Mouse (Mus musculus) bone marrow macrophage, adult 2 months (primary cell): ENCODE measurements at regions not wholly inside any gene's neighbourhood (a gene's known extent, or its start where the extent isn't known, plus 50 kb on each side); places are given as distances from the start of the nearest gene placed in this dataset.

Source experiments
- H3K27ac ChIP-seq: 2 replicates; pipeline ENCODE4 v1.5.1; 2012; ENCODE audit warnings: low read depth, low read length; ENCODE audit not compliant: insufficient read depth
- H3K4me1 ChIP-seq: 2 replicates; pipeline ENCODE4 v1.6.1; 2012; ENCODE audit warnings: low read length; ENCODE audit not compliant: control insufficient read depth, insufficient read depth
- H3K4me3 ChIP-seq: 2 replicates; pipeline ENCODE4 v1.5.1; 2012; ENCODE audit warnings: mild to moderate bottlenecking, low read length, moderate library complexity; ENCODE audit not compliant: insufficient read depth
- CTCF ChIP-seq: IDR thresholded peaks from 2 replicates; pipeline ENCODE4 v1.5.1; 2012; ENCODE audit warnings: low read depth, mild to moderate bottlenecking, low read length, moderate library complexity
- POLR2A ChIP-seq: IDR thresholded peaks from 2 replicates; pipeline ENCODE4 v1.6.1; 2012; ENCODE audit warnings: mild to moderate bottlenecking, low read depth, low read length, borderline replicate concordance

DNA sequence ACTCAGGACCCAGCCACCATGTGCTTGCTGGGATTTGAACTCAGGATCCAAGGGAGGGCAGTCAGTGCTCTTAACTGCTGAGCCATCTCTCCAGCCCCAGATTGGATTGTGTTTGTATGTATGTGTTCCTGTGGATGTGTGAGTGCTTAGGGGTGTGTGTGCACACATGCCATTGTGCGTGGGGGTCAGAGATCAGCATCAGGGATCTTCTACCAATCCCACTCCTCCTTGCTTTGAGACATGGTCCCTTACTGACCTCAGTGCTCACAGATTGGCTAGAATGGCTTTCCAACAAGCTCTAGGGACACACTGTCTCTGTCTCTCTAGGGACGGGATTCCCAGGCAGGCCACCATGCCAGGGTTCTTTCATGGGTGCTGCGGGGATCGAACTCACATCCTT, 83.1 kb upstream of the Cpsf6 start:
- Histone ChIP-seq H3K4me3 (no peak overlapping the region), H3K4me1 (0 out of 2 replicates have a peak, but pooled peaks cover 2% of the 10 kb centered on the region), H3K27ac (no peak overlapping the region)
- no peak for TF ChIP-seq CTCF

DNA sequence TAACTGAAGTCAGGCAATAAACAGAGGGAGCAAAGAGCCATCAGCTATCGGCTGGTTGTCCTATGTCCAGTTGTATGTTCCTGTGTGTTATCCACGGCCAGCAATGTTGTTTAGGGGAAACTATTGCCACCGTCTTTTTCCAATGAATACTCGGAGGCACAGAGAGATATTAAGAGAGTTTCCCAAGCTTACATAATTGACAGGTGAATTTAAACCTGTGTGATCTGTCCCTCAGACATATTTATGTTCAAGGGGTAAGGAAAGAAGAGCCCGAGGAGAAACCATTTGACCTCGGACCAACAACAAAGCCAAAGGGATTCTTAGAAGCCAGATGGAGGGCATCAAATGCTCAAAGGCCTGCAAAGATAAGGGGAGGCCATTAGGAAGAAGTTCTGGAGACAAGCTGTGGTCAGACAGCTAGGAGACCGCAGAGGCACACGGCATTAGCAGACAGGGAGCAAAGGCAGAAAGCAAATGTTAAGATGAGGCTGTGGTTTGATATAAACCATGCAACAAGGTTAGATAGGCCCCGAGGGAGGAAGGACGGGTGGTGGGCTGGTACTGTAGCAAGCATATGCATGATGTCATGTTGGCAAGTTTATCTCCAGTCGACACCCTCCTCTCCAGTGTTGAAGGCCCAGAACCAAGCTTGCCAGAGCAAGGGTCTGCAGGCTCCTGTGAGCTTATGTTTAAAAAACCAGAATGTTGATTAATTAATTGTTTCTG, 82.1 kb upstream of the Cpsf6 start:
- no peak for TF ChIP-seq CTCF
- no peak for TF ChIP-seq POLR2A
- 0 out of 2 replicates have a peak, but pooled peaks cover 2% of the 10 kb centered on the region for H3K4me1 ChIP-seq
- H3K27ac ChIP-seq, result no peak overlapping the region
- H3K4me3 ChIP-seq, result no peak overlapping the region

DNA sequence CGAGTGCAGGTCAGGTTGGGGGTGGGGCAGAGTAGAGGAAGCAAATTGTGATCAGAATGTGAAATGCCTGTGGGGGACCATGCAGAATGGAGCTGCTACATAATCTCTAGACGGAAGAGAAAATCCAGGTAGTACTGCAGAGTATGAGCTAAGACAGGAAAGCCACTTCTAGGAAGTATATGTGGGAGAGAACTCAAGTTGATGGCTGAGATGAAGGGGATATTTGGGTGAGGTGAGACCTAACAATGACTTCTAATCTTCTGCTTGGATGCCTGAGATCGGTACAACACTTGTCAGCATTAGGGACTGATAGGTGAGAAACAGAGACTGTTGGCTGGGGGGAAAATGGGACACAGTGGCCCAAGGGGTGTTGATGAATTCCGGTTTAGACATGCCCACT, 81.4 kb upstream of the Cpsf6 start:
- no peak overlapping the region for H3K27ac ChIP-seq
- H3K4me3 ChIP-seq, result no peak overlapping the region
- TF ChIP-seq POLR2A (no peak), CTCF (no peak)
- no peaks in the 10 kb centered on the region for H3K4me1 ChIP-seq

DNA sequence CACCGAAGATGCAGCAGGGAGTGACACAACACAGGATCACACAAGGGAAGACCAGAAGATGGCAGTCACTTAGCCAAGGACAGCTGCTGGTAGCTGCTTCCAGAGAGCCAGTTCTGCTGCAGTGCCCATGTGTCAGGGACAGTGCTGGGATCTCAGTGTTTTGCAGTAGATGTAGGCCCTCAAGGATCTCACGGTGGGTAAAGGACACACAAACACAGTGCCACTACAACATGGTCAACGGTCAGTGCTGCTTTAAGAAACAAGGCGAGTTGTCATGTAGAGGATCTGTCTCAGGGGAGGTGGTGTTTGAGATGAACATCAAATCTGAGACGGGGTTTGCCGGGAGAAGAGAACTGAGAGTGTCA, 80.5 kb upstream of the Cpsf6 start:
- no peak overlapping the region for H3K27ac ChIP-seq
- H3K4me3 ChIP-seq, result no peak overlapping the region
- no peaks in the 10 kb centered on the region for H3K4me1 ChIP-seq
- TF ChIP-seq CTCF (no peak), POLR2A (no peak)

DNA sequence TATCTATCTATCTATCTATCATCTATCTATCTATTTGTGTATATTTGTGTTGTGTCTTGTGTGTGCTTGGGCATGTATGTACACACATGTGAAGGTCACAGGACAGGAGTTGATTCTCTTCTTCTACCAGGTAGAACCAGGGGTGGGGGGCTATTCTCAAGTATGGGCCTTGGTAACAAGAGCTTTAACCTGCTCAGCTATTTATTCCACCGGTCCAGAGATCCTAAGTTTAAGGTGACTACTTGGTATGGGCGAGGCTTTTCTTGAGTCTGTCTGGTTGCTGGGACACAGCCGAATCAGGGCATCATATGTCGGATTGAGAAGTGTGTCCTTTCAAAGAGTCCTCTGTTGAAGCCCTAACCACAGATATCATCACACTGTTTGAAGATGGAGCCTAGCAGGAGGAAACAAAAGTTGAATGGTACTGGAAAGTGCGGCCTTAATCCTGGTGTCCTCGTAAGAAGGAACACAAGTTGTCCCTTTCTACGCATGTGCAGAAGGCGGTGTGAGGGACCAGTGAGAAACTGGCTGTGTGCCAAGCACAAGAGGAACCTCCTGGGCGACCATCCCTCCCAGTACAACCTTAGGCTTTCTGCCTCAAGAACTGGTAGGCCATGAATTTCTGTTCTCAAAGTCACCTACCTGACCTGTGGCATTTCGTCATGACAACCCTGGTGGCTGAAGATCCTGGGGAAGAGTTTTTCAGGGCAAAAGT, 80.0 kb upstream of the Cpsf6 start:
- Histone ChIP-seq H3K4me3 (no peak overlapping the region), H3K4me1 (no peaks in the 10 kb centered on the region), H3K27ac (no peak overlapping the region)
- TF ChIP-seq POLR2A, result no peak
- no peak for TF ChIP-seq CTCF

DNA sequence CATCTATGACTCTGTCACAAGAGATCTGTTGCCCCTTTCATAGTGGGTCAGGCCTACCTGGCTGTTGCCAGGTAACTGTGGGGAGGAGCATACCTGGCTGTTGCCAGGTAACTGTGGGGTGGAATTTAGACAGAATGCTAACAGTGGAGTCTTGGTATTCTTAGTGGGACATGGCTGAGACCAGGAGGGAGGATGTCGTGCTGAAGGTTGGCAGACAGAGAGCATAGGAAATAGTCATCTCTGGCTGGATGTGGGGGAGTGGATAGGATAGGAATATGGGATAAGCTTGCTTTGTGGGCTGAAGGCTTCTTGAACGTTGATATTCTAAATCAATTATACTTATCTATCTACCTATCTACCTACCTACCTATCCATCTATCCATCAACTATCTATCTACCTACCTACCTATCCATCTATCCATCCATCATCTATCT, 79.2 kb upstream of the Cpsf6 start:
- Histone ChIP-seq H3K4me3 (no peak overlapping the region), H3K4me1 (no peaks in the 10 kb centered on the region), H3K27ac (no peak overlapping the region)
- TF ChIP-seq POLR2A (no peak), CTCF (no peak)

DNA sequence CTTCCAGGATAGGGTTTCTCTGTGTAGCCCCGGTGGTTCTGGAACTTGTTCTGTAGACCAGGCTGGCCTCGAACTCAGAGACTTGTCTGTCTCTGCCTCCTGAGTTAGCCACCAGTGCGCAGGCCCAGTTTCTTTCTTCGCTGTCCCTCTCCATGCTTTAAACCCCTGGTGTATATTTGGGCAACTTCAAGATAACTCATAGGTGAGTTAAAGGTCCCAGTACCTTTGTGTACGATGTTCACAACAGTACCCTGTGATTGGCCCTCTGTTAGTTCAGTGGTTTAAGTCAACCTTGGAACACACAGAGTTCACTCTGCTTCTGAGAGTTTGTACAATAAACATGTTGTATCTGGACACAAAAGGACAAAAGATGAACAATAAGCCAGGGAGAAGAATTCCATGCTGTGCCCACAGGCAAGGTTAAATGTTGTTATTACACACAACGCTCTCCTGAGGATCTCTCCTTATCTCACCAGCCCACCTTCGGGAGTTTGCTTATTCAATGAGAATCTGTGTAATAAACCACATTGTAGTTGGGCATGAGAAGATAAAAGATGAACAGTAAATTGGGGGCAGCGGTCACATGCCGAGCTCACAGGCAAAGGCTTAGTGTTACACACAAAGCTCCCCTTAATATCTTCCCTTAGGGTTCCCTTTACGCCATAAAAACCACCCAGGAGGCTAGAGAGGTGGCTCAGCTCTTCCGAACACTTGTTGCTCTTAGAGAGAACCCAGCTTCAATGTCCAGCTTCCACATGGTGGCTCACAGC, 78.6 kb upstream of the Cpsf6 start:
- no peak overlapping the region for H3K27ac ChIP-seq
- no peaks in the 10 kb centered on the region for H3K4me1 ChIP-seq
- H3K4me3 ChIP-seq, result no peak overlapping the region
- TF ChIP-seq CTCF (no peak), POLR2A (no peak)

DNA sequence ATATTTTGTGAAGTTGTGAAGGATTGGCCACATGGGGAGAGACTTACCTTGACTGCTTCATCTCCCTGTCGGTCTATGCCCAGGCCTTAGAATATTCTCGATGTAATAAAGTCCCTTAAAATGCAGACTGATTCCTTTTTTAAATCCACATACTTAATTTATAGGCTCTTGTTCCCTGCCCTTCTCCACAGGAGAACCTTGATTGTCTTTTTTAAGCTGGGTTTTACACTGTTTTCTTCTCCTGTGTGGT, 77.8 kb upstream of the Cpsf6 start:
- TF ChIP-seq POLR2A (no peak), CTCF (no peak)
- peaks cover under 1% of the 10 kb centered on the region; the same call in 1 of the 2 replicates for H3K4me1 ChIP-seq
- H3K27ac ChIP-seq, result no peak overlapping the region
- H3K4me3 ChIP-seq, result no peak overlapping the region

DNA sequence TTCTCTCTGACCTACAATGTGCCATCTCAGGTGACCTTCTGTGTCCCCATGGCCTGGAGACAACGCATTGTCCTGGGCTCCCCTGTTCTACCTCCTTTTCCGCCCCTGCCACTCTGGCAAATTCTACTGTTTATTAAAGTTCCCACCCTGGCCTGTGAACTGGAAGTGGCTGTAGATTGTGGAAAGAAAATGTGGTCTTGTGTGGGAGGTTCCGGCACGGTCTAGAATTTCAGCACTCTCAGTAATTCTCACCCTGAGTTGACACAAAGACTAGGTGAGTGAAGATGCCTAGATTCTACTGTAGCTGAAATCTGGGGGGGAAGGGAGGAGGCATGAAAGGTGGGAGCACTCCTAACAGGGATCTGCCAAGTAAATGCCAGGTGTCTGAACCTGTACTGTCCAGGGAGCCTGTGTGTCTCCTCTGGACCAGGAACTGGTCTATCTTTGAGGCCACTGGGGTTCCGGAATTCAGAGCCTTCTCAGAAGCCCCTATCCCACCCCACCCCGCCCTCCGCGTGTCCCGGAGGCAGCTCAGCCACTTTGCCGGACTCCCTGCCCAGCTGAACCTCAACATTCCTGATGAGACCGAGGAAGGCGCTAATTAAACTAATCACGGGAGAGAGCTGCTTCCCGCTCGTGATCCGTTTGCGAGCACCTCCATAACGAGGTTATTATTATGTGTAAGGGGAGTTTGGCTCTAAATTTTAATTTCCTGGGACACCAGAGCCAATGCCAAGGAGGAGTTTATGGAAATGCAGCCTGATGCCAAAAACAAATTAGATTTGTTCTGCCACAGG, 77.3 kb upstream of the Cpsf6 start:
- H3K4me3 ChIP-seq, result no peak overlapping the region
- no peak overlapping the region for H3K27ac ChIP-seq
- TF ChIP-seq CTCF, result no peak
- TF ChIP-seq POLR2A, result no peak
- peaks cover 5% of the 10 kb centered on the region; the same call in 1 of the 2 replicates for H3K4me1 ChIP-seq

DNA sequence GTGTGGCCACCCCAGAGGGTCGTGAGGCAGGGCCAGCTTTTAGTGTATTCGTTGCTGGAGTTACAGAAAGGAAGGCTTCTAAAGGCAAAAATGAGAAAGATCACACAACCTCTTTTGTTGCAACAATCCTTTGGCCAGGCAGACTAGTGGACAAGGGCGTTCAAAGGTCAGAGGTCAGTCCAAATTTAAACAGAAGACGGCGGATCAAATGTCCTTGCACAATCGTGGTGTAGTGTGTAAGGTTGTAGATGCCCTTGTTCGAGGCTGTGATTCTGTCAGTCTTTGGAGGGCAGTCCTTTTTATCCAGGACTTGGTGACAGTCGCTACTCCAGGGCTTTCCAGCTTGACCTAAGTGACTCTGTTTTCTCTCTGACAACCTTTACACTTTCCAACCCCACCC, 76.6 kb upstream of the Cpsf6 start:
- H3K27ac ChIP-seq, result no peak overlapping the region
- H3K4me3 ChIP-seq, result no peak overlapping the region
- H3K4me1 ChIP-seq, result peaks cover 9% of the 10 kb centered on the region
- no peak for TF ChIP-seq POLR2A
- no peak for TF ChIP-seq CTCF
